Mouse (Mus musculus) liver, embryonic 16.5 days (tissue): ENCODE results near the gene Tbc1d25. TPM values are rescaled to one million over a fixed set of nuclear protein-coding genes. Genes with fewer than 3 reads are reported as not detected.

Experiments
- ATAC-seq: fragments of 200-750 bp; cut with Nextera tagmentation; 2 replicates; pipeline ENCODE4 v1.8.0; 2017; ENCODE audit warnings: low read depth, mild to moderate bottlenecking, moderate number of reproducible peaks, moderate library complexity
- H3K27ac ChIP-seq: fragments of 300-500 bp; sonication (generic); 2 replicates; pipeline ENCODE4 v1.5.1; 2014; ENCODE audit warnings: mild to moderate bottlenecking, low read length
- H3K27me3 ChIP-seq: fragments of 300-500 bp; sonication (generic); 2 replicates; pipeline ENCODE4 v1.6.1; 2014; ENCODE audit warnings: low read depth, low read length, mixed read lengths; ENCODE audit not compliant: control insufficient read depth, insufficient read depth
- H3K36me3 ChIP-seq: fragments of 300-500 bp; sonication (generic); 2 replicates; pipeline ENCODE4 v1.6.1; 2014; ENCODE audit warnings: mild to moderate bottlenecking; ENCODE audit not compliant: control insufficient read depth, insufficient read depth
- H3K4me1 ChIP-seq: fragments of 300-500 bp; sonication (generic); 2 replicates; pipeline ENCODE4 v1.6.1; 2014; ENCODE audit warnings: low read depth, low read length, mixed read lengths; ENCODE audit not compliant: control insufficient read depth
- H3K4me2 ChIP-seq: fragments of 300-500 bp; sonication (generic); 2 replicates; pipeline ENCODE4 v1.6.1; 2014; ENCODE audit warnings: low read depth, low read length, mixed read lengths
- H3K4me3 ChIP-seq: fragments of 300-500 bp; sonication (generic); 2 replicates; pipeline ENCODE4 v1.5.1; 2014; ENCODE audit warnings: low read depth, mild to moderate bottlenecking, low read length
- H3K9ac ChIP-seq: fragments of 300-500 bp; sonication (generic); 2 replicates; pipeline ENCODE4 v1.6.1; 2014; ENCODE audit warnings: low read depth, low read length
- H3K9me3 ChIP-seq: fragments of 300-500 bp; sonication (generic); replicated peaks from 2 replicates; pipeline ENCODE4 v1.6.1; 2016; ENCODE audit warnings: low read length; ENCODE audit not compliant: control insufficient read depth
- WGBS: fragments of 180-500 bp; shearing (Covaris S2); extraction: QIAGEN DNeasy Blood & Tissue Kit; methylation state at CpG from one replicate; pipeline ENCODE4 v1.1.7; 2014; ENCODE audit not compliant: insufficient replicate concordance; 5-methylcytosine and 5-hydroxymethylcytosine counted together
- polyA plus RNA-seq: library from polyadenylated mRNA; unstranded; fragments of >200 nt; fragmentation: Nextera tagmentation; extraction: Ambion mirVana; gene quantifications from 2 replicates; pipeline ENCODE4 v1.2.1, GENCODE M21; 2015

Gene Tbc1d25
- polyA plus RNA-seq, 1 experiment from 2014 or later: 5.3 TPM

DNA sequence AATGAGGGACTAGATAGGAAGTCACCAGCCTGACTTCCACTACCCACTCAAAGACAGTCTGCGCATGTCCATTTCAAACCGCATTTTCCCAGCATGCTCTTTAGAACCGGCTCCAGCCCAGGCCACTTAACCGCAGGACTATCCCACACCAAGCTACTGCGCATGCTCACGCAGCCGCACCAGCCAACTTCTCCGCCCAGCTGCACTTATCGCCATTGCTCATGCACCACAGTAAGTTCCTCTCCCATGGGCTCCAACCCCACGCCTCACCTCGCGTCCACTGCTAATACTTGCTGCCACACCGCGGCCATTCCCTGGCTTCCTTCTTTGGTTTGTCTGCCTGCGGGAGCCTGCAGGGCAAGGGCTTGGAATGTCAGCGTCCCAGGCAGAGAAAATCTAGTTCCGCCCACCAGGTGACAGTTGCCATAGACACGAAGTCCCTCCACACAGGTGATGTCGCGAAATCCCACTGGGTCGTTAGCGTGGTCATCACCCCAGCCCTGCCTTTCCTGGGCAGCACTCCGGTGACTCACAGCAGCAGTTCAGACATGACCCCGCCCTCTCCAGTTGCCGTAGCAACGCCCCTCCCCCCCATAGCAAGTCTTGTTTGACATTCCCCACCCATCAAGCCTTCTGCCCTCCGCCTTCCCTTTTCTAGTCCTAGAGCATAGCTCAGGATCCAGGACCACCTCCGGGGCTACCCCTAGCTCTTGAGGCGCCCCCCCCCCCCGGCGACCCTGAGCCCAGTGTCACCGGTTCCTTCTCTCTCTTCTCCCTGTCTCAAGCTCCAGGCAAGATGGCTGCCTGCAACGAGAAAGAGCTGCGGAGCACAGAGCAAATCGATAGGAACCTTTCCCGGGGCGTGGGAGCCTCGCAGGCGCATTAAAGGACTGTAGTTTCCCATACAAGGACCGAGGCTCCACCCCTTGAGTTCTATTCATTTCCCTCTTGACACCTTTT, 43.7 kb downstream of the Tbc1d25 start, which contains the start of gene Wdr13:
TSS of gene Wdr13 (minus strand) at position 876 of the 960 bp plus-strand sequence.
- 22% methylated on average over 38 of the region's 40 CpGs for WGBS
- ATAC-seq: peak; percentile 93
- Histone ChIP-seq H3K9me3 (no peaks in the 10 kb centered on the region), H3K4me3 (peak within 1 kb of the TSS; percentile 72), H3K4me1 (peaks cover 9% of the 10 kb centered on the region), H3K4me2 (peak within 1 kb of the TSS; percentile 83), H3K9ac (peak within 1 kb of the TSS; percentile 71), H3K27me3 (no peaks in the 10 kb centered on the region), H3K36me3 (no peaks in the 10 kb centered on the region), H3K27ac (peak within 1 kb of the TSS; percentile 99)

DNA sequence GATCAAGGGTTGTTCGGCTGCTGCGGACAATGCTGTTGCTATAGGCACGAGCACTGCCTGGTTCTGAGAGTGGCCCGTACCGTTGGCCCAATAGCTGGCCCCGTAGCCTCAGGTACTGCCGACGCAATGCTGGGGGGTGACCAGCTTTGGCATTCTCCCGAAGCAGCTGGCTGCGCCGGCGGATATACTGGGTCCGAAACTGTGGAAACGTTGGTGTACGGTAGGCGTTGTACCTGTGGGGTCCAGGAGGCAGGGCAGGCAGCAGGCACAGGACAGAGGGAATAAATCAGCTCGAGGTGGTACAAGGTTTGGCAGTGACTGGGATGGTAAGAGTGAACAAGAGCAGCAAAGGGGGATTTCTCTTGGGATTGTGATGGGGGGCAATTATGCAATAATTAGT, 44.6 kb downstream of the Tbc1d25 start:
- H3K9me3 ChIP-seq: no peaks in the 10 kb centered on the region
- H3K4me2 ChIP-seq: peak overlapping the region; percentile 83
- peak overlapping the region; percentile 72 for H3K4me3 ChIP-seq
- no peaks in the 10 kb centered on the region for H3K36me3 ChIP-seq
- WGBS: 79% methylated on average over 17 of the region's 17 CpGs
- ATAC-seq: no peak
- H3K9ac ChIP-seq: peak overlapping the region; percentile 41
- peaks cover 9% of the 10 kb centered on the region for H3K4me1 ChIP-seq
- no peaks in the 10 kb centered on the region for H3K27me3 ChIP-seq
- H3K27ac ChIP-seq: peak overlapping the region; percentile 99

GRCm38 (mm10) chrX:8125235-8125634, 50.7 kb downstream of the Tbc1d25 start:
- no peaks in the 10 kb centered on the region for H3K4me1 ChIP-seq
- no peak overlapping the region for H3K9ac ChIP-seq
- WGBS: 67% methylated on average over 7 of the region's 7 CpGs
- H3K9me3 ChIP-seq: no peaks in the 10 kb centered on the region
- no peaks in the 10 kb centered on the region for H3K36me3 ChIP-seq
- no peak for ATAC-seq
- no peaks in the 10 kb centered on the region for H3K27me3 ChIP-seq
- no peak overlapping the region for H3K27ac ChIP-seq
- no peak overlapping the region for H3K4me2 ChIP-seq
- H3K4me3 ChIP-seq: no peak overlapping the region

DNA sequence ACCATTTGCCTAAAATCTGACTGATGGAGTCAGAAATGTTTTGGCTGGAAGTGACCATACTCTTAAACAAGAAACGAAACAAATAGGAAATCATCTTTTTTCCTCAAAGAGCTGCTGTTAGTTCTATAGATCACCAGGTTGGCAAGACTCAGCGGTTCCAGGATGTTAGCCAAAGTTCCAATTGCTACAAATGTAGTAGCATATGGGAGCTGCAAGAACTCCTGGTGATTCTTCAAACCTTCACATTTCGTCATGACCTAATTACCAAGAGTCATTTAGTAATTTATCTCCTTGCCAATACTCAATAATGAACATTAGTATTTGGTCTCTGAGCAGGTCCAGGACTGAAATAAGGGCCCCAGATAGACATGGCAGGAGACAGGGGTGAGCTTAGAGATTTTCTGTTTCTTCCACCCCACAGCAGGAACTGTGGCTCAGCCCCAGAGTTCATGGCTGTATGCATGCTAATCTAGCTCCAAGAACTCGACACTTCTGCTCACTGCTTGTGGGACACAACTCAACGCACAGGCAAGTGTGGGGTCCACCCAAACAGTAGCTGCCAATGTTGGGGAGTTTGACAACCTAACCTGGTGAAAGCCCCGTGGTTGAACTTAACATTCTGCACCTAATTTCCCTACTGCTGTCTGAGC, 52.0 kb downstream of the Tbc1d25 start:
- H3K4me3 ChIP-seq: no peak overlapping the region
- no peaks in the 10 kb centered on the region for H3K27me3 ChIP-seq
- no peaks in the 10 kb centered on the region for H3K9me3 ChIP-seq
- H3K36me3 ChIP-seq: no peaks in the 10 kb centered on the region
- no peak overlapping the region for H3K27ac ChIP-seq
- H3K9ac ChIP-seq: no peak overlapping the region
- ATAC-seq: no peak
- 60% methylated on average over 6 of the region's 6 CpGs for WGBS
- no peak overlapping the region for H3K4me2 ChIP-seq
- H3K4me1 ChIP-seq: no peaks in the 10 kb centered on the region

DNA sequence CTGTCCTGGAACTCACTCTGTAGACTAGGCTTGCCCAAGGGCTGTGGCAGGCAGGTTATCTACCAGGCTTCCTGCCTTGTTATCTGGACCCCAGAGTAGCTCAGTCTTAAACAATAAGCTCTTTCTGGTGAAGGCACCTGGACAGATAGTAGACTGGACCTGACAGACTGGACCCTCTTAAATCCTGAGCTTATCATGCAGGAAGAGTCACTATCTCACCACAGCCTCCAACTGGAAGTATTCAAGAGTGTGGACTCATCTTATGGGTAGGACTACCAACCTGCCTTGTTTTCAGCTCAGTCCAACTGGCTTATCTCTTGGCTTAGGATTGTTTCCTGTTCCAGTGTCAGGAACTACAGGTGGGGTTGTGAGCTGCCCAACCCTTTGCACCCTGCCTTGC, 58.7 kb downstream of the Tbc1d25 start:
- Histone ChIP-seq H3K4me3 (no peak overlapping the region), H3K4me2 (no peak overlapping the region), H3K27me3 (no peaks in the 10 kb centered on the region), H3K36me3 (no peaks in the 10 kb centered on the region), H3K27ac (no peak overlapping the region), H3K9me3 (no peaks in the 10 kb centered on the region), H3K9ac (no peak overlapping the region), H3K4me1 (no peaks in the 10 kb centered on the region)
- no peak for ATAC-seq

- Histone ChIP-seq H3K4me2 (no peak overlapping the region), H3K9ac (no peak overlapping the region), H3K4me1 (no peaks in the 10 kb centered on the region), H3K27me3 (no peaks in the 10 kb centered on the region), H3K4me3 (no peak overlapping the region), H3K9me3 (no peaks in the 10 kb centered on the region), H3K27ac (no peak overlapping the region), H3K36me3 (no peaks in the 10 kb centered on the region)
- no peak for ATAC-seq
- 58% methylated on average over 4 of the region's 4 CpGs for WGBS
These were observed 60.7 kb downstream of the Tbc1d25 start for GRCm38 (mm10) chrX:8115275-8115674.

DNA sequence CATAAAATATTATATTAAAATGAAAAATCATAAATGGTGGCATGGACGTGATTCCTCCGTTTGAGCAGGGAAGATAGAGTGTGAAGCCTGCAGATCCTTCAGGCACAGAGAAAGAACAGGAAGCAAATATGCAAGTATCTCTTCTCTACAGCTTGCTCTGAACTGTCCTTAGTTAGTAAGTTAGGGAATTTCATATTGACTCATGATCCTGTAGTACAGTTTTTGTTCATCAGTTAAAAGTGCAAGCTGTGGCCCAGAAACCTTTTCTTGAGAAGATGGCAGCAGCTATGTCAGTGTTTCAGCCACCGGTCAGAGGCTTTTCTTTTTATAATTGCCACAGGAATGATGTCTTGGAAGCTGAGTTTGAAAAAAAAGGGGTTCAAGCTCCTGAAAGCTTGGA, 71.0 kb downstream of the Tbc1d25 start:
- Histone ChIP-seq H3K36me3 (no peaks in the 10 kb centered on the region), H3K4me1 (peaks cover 12% of the 10 kb centered on the region), H3K9me3 (no peaks in the 10 kb centered on the region), H3K27me3 (no peaks in the 10 kb centered on the region), H3K4me3 (no peak overlapping the region), H3K27ac (no peak overlapping the region), H3K9ac (no peak overlapping the region), H3K4me2 (no peak overlapping the region)
- no peak for ATAC-seq
- 75% methylated on average over 3 of the region's 3 CpGs for WGBS
